Mouse (Mus musculus) spleen, adult 2 months (tissue): ENCODE measurements around the gene Sult1a1.

ENCODE experiments used
- CTCF ChIP-seq: fragments of 200-500 bp; IDR thresholded peaks from 2 replicates; pipeline ENCODE4 v1.5.1; 2011; ENCODE audit warnings: mild to moderate bottlenecking, inconsistent platforms; ENCODE audit not compliant: insufficient read depth, insufficient read length, insufficient replicate concordance; ENCODE audit errors: extremely low read depth
- POLR2A ChIP-seq: fragments of 200-500 bp; IDR thresholded peaks from 2 replicates; pipeline ENCODE4 v1.6.1; 2011; ENCODE audit warnings: low read depth, low read length, inconsistent platforms

- no peak for TF ChIP-seq CTCF
- TF ChIP-seq POLR2A = no peak
Observed at GRCm38 (mm10) chr7:126691676-126692075, 15.4 kb upstream of the Sult1a1 start.
